In genomic region chr1:134745648-134746047, GRCm38 (mm10) we compare ENCODE assay signal across 9 mouse cellular contexts.
DNase-seq lines count a peak whose midpoint lies in the region; ATAC-seq and TF ChIP-seq lines count a peak whose summit lies in the region.
"Had no signal": no experiment of that assay in that cellular context is flagged by ENCODE, and none has a peak within 500 bp of the region (broad histone marks: within the 10 kb centered on the region; RNA-seq: fewer than 3 reads in every experiment).

No protein-coding gene starts in this region.

- DNase-seq in heart, embryonic 10.5 days (ENCODE audit: low spot score): no peak
- peak; percentile 28 for DNase-seq in thymus, postnatal 14 days
- no peak for DNase-seq in thymus, postnatal 36 days
- peak; percentile 41 to 64 for DNase-seq in heart, postnatal 14 days
- DNase-seq in stomach, postnatal 0 days (ENCODE audit: low spot score): peak; percentile 69
- DNase-seq in urinary bladder, postnatal 4 days (ENCODE audit: low spot score in 2 of 2): no peak

- WGBS in heart, embryonic 10.5 days: 54% methylated on average over 6 of the region's 6 CpGs
- WGBS in heart, embryonic 12.5 days: 50% methylated on average over 5 of the region's 6 CpGs
- 60% methylated on average over 4 of the region's 6 CpGs for WGBS in stomach, postnatal 0 days
- WGBS in forebrain, embryonic 13.5 days: 57% methylated on average over 6 of the region's 6 CpGs

- no peak overlapping the region for H3K4me3 ChIP-seq in heart, embryonic 10.5 days
- H3K4me3 ChIP-seq in heart, embryonic 12.5 days: no peak overlapping the region
- no peak overlapping the region for H3K4me3 ChIP-seq in stomach, postnatal 0 days (ENCODE audit: low read depth, low read length)
- H3K4me3 ChIP-seq in forebrain, embryonic 13.5 days: no peak overlapping the region
- H3K4me3 ChIP-seq: neural tube, embryonic 13.5 days had no signal

- no peaks in the 10 kb centered on the region for H3K36me3 ChIP-seq in heart, embryonic 10.5 days
- H3K36me3 ChIP-seq in heart, embryonic 12.5 days: no peaks in the 10 kb centered on the region
- H3K36me3 ChIP-seq in stomach, postnatal 0 days (ENCODE audit: control insufficient read depth, insufficient read depth, low read length): no peaks in the 10 kb centered on the region
- H3K36me3 ChIP-seq in forebrain, embryonic 13.5 days (ENCODE audit: poor library complexity, severe bottlenecking): no peaks in the 10 kb centered on the region
- H3K36me3 ChIP-seq: neural tube, embryonic 13.5 days had no signal

- intact Hi-C loops in heart, postnatal 14 days (cut with DNase I): loop anchor here (2.0 kb wide), 1 partner anchor 87 kb away; no protein-coding TSS in a partner anchor

- H3K27me3 ChIP-seq in heart, embryonic 10.5 days (ENCODE audit: insufficient read depth, poor library complexity, severe bottlenecking): peaks cover 27% of the 10 kb centered on the region
- H3K27me3 ChIP-seq in heart, embryonic 12.5 days (replicated peaks): peaks cover 8% of the 10 kb centered on the region; the same call in 1 of the 2 replicates
- H3K27me3 ChIP-seq in stomach, postnatal 0 days (ENCODE audit: control insufficient read depth, insufficient read depth, low read length): no peaks in the 10 kb centered on the region
- no peaks in the 10 kb centered on the region for H3K27me3 ChIP-seq in forebrain, embryonic 13.5 days
- H3K27me3 ChIP-seq: neural tube, embryonic 13.5 days had no signal

- peaks cover 51% of the 10 kb centered on the region for H3K4me1 ChIP-seq in heart, embryonic 10.5 days
- H3K4me1 ChIP-seq in heart, embryonic 12.5 days (replicated peaks): peaks cover 35% of the 10 kb centered on the region
- H3K4me1 ChIP-seq in stomach, postnatal 0 days (replicated peaks; ENCODE audit: control insufficient read depth, insufficient read depth): peaks cover 10% of the 10 kb centered on the region; the same call in 1 of the 2 replicates
- peaks cover 9% of the 10 kb centered on the region for H3K4me1 ChIP-seq in forebrain, embryonic 13.5 days
- H3K4me1 ChIP-seq: neural tube, embryonic 13.5 days had no signal

- TF ChIP-seq CTCF in stomach, postnatal 0 days (IDR thresholded peaks at IDR 0.05; ENCODE audit: low read depth): peak; percentile 72

- H3K9me3 ChIP-seq in heart, embryonic 10.5 days: no peaks in the 10 kb centered on the region
- H3K9me3 ChIP-seq in heart, embryonic 12.5 days (replicated peaks): no peaks in the 10 kb centered on the region
- no peaks in the 10 kb centered on the region for H3K9me3 ChIP-seq in stomach, postnatal 0 days (ENCODE audit: control insufficient read depth, low read length)
- no peaks in the 10 kb centered on the region for H3K9me3 ChIP-seq in forebrain, embryonic 13.5 days (replicated peaks)
- H3K9me3 ChIP-seq: neural tube, embryonic 13.5 days had no signal

- H3K27ac ChIP-seq in heart, embryonic 10.5 days: 0 out of 2 replicates have a peak overlapping the region, but pooled peaks have one; percentile 10
- H3K27ac ChIP-seq in heart, embryonic 12.5 days (ENCODE audit: poor library complexity, severe bottlenecking): no peak overlapping the region
- no peak overlapping the region for H3K27ac ChIP-seq in stomach, postnatal 0 days (replicated peaks)
- H3K27ac ChIP-seq in forebrain, embryonic 13.5 days: no peak overlapping the region
- H3K27ac ChIP-seq: neural tube, embryonic 13.5 days had no signal

- ATAC-seq in heart, embryonic 12.5 days (ENCODE audit: insufficient number of reproducible peaks, low FRiP score): no peak
- no peak for ATAC-seq in stomach, postnatal 0 days (ENCODE audit: low FRiP score, low TSS enrichment)
- no peak for ATAC-seq in forebrain, embryonic 13.5 days

- no peak for TF ChIP-seq EP300 in stomach, postnatal 0 days (optimal IDR thresholded peaks at IDR 0.05)

- no peak overlapping the region for H3K4me2 ChIP-seq in heart, embryonic 12.5 days
- no peak overlapping the region for H3K4me2 ChIP-seq in stomach, postnatal 0 days (replicated peaks; ENCODE audit: low read depth)
- H3K4me2 ChIP-seq in forebrain, embryonic 13.5 days: no peak overlapping the region
- H3K4me2 ChIP-seq: neural tube, embryonic 13.5 days had no signal

- no peak overlapping the region for H3K9ac ChIP-seq in heart, embryonic 12.5 days
- H3K9ac ChIP-seq in stomach, postnatal 0 days (ENCODE audit: low read length): no peak overlapping the region
- no peak overlapping the region for H3K9ac ChIP-seq in forebrain, embryonic 13.5 days
- H3K9ac ChIP-seq: neural tube, embryonic 13.5 days had no signal

Comparison
In these comparisons a context has a peak if more than half of its experiments do, and no peak if none do; other contexts are left out.
1. DNase-seq: peak in thymus, postnatal 14 days (single experiment), heart, postnatal 14 days (2 of 2) and stomach, postnatal 0 days (single experiment); none in heart, embryonic 10.5 days (single experiment), thymus, postnatal 36 days (0 of 2) and urinary bladder, postnatal 4 days (0 of 2).